Mouse (Mus musculus): ENCODE measurements around the gene Pibf1. TPM values are rescaled to one million over a fixed set of nuclear protein-coding genes. Genes with fewer than 3 reads are reported as not detected.

Gene Pibf1
- total and polyA plus RNA-seq, 3 experiments: 8.4 to 11.0 TPM; not detected in 1

- Histone ChIP-seq H3K4me3 (ENCODE audit: control insufficient read depth in 1 of 2, insufficient read depth in 1 of 2, low read depth in 2 of 2, low read length in 2 of 2) (no peak overlapping the region), H3K36me3 (ENCODE audit: control insufficient read depth in 1 of 2, insufficient read depth in 2 of 2, low read length in 2 of 2) (peaks cover 2 to 17% of the 10 kb centered on the region in 2 experiments), H3K27me3 (ENCODE audit: control insufficient read depth in 1 of 2, insufficient read depth in 2 of 2, low read length in 2 of 2) (no peaks in the 10 kb centered on the region), H3K9me3 (replicated peaks; ENCODE audit: insufficient read depth, low read length) (no peaks in the 10 kb centered on the region), H3K27ac (ENCODE audit: control insufficient read depth, low read depth, low read length) (no peak overlapping the region), H3K4me1 (ENCODE audit: control insufficient read depth in 1 of 2, insufficient read depth in 2 of 2, low read length in 2 of 2) (no peaks in the 10 kb centered on the region; a peak in 1 of 4 replicates), H3K9ac (ENCODE audit: control insufficient read depth, low read depth, low read length, poor library complexity, severe bottlenecking) (no peak overlapping the region), H3K79me2 (ENCODE audit: control insufficient read depth, insufficient read depth, low read length, poor library complexity) (no peaks in the 10 kb centered on the region)
- DNase-seq (ENCODE audit: low read depth, low spot score): no peak
- TF ChIP-seq MAX (IDR thresholded peaks at IDR 0.05; ENCODE audit: low read length): no peak
- no peak for TF ChIP-seq RAD21 (IDR thresholded peaks at IDR 0.05; ENCODE audit: low read depth, low read length)
- no peak for TF ChIP-seq USF2 (IDR thresholded peaks at IDR 0.05; ENCODE audit: borderline replicate concordance in 1 of 2, insufficient read depth in 1 of 2, low read depth in 1 of 2, low read length in 2 of 2)
- TF ChIP-seq SIN3A (IDR thresholded peaks at IDR 0.05; ENCODE audit: low read length): no peak
- TF ChIP-seq ZC3H11A (IDR thresholded peaks at IDR 0.05; ENCODE audit: low read depth, low read length): no peak
- TF ChIP-seq POLR2A (IDR thresholded peaks at IDR 0.05; ENCODE audit: control insufficient read depth in 1 of 2, insufficient read depth in 1 of 2, low read depth in 1 of 2, low read length in 2 of 2, poor library complexity in 1 of 2): no peak
- TF ChIP-seq MYB (IDR thresholded peaks at IDR 0.05; ENCODE audit: low read depth, low read length): no peak
- no peak for TF ChIP-seq UBTF (IDR thresholded peaks at IDR 0.05; ENCODE audit: borderline replicate concordance, insufficient read depth, low read depth, low read length)
- no peak for TF ChIP-seq KAT2A (conservative IDR thresholded peaks at IDR 0.05; ENCODE audit: low read depth, low read length)
- TF ChIP-seq GABPA (IDR thresholded peaks at IDR 0.05; ENCODE audit: low read depth, low read length): no peak
- TF ChIP-seq EP300 (IDR thresholded peaks at IDR 0.05; ENCODE audit: low read depth in 1 of 2, low read length in 2 of 2): no peak
Measured at GRCm38 (mm10) chr14:99117576-99117975, 18.4 kb downstream of the Pibf1 start.

GRCm38 (mm10) chr14:99121584-99122339, 22.5 kb downstream of the Pibf1 start:
- Histone ChIP-seq H3K27me3 (ENCODE audit: control insufficient read depth in 1 of 2, insufficient read depth in 2 of 2, low read length in 2 of 2) (no peaks in the 10 kb centered on the region), H3K4me1 (ENCODE audit: control insufficient read depth in 1 of 2, insufficient read depth in 2 of 2, low read length in 2 of 2) (no peaks in the 10 kb centered on the region; a peak in 1 of 4 replicates), H3K27ac (ENCODE audit: control insufficient read depth, low read depth, low read length) (no peak overlapping the region), H3K79me2 (ENCODE audit: control insufficient read depth, insufficient read depth, low read length, poor library complexity) (no peaks in the 10 kb centered on the region), H3K36me3 (ENCODE audit: control insufficient read depth in 1 of 2, insufficient read depth in 2 of 2, low read length in 2 of 2) (peaks cover 3 to 5% of the 10 kb centered on the region in 2 experiments), H3K4me3 (ENCODE audit: control insufficient read depth in 1 of 2, insufficient read depth in 1 of 2, low read depth in 2 of 2, low read length in 2 of 2) (no peak overlapping the region), H3K9me3 (replicated peaks; ENCODE audit: insufficient read depth, low read length) (no peaks in the 10 kb centered on the region), H3K9ac (ENCODE audit: control insufficient read depth, low read depth, low read length, poor library complexity, severe bottlenecking) (no peak overlapping the region)
- DNase-seq (ENCODE audit: low read depth, low spot score): no peak
- TF ChIP-seq NRF1 (IDR thresholded peaks at IDR 0.05; ENCODE audit: insufficient read depth, low read depth, low read length, poor library complexity, severe bottlenecking) (no peak), ZMIZ1 (IDR thresholded peaks at IDR 0.05; ENCODE audit: low read depth, low read length) (no peak), HCFC1 (IDR thresholded peaks at IDR 0.05; ENCODE audit: low read depth, low read length) (no peak), TBP (IDR thresholded peaks at IDR 0.05; ENCODE audit: low read depth, low read length) (no peak), ZKSCAN1 (IDR thresholded peaks at IDR 0.05; ENCODE audit: low read depth, low read length) (no peak)
